Mouse (Mus musculus) CH12.LX (cell line): ENCODE data around the gene Mlxip.

Source experiments
- CTCF ChIP-seq, 2 experiments: IDR thresholded peaks in 1 of 2; conservative IDR thresholded peaks in 1 of 2; 2 replicates each; pipeline ENCODE4 v1.5.1; 2011 to 2012; ENCODE audit warnings: low read depth in 2 of 2, low read length in 2 of 2, improper control_type of control experiment in 1 of 2, inconsistent platforms in 1 of 2, mild to moderate bottlenecking in 1 of 2, moderate library complexity in 1 of 2
- MAX ChIP-seq: IDR thresholded peaks from 2 replicates; pipeline ENCODE4 v1.6.1; 2011; ENCODE audit warnings: low read length, improper control_type of control experiment
- MAZ ChIP-seq: IDR thresholded peaks from 2 replicates; pipeline ENCODE4 v1.6.1; 2012; ENCODE audit warnings: low read depth, mild to moderate bottlenecking, inconsistent platforms, low read length, improper control_type of control experiment, moderate library complexity
- NRF1 ChIP-seq: IDR thresholded peaks from 2 replicates; pipeline ENCODE4 v1.6.1; 2014; ENCODE audit warnings: low read depth, mild to moderate bottlenecking, inconsistent platforms, low read length, improper control_type of control experiment, moderate library complexity
- POLR2A ChIP-seq: IDR thresholded peaks from 2 replicates; pipeline ENCODE4 v1.6.1; 2011; ENCODE audit warnings: low read depth, mild to moderate bottlenecking, improper control_type of control experiment, low read length
- ZMIZ1 ChIP-seq: IDR thresholded peaks from 2 replicates; pipeline ENCODE4 v1.6.1; 2012; ENCODE audit warnings: low read depth, mild to moderate bottlenecking, inconsistent platforms, low read length, improper control_type of control experiment

DNA sequence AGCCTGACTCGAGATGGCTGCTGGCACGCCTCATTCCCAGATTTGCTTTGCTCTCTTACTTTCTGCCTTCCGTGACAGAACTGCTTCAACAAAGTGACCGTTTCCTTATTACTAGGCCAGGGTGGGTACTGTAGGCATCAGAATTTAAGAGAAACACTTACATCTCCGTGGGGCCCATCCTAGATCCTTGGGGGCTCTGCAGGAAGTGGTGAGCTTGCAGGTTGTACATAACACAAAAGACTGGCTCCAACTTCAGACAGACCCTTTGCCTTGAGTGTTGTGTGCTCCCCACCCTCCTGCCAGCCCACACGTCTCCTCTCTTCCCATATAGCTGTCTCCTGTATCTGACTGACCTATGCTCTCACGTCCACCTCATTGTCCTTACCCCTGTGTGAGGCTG lies 57.3 kb downstream of the Mlxip start:
- TF ChIP-seq CTCF (conservative IDR thresholded peaks at IDR 0.05 in 1 of 2, IDR thresholded peaks at IDR 0.05 in 1 of 2; ENCODE audit: low read depth in 2 of 2, low read length in 2 of 2) (no peak), ZMIZ1 (no peak), MAZ (no peak), MAX (no peak), POLR2A (no peak), NRF1 (no peak)
